Mouse (Mus musculus) megakaryocyte, embryonic 14.5 days (primary cell): ENCODE results near the gene Gm17482.

Source experiments
- FLI1 ChIP-seq: IDR thresholded peaks from 2 replicates; pipeline ENCODE4 v1.6.1; 2012; ENCODE audit warnings: low read length, inconsistent platforms, mixed read lengths
- GATA1 ChIP-seq: IDR thresholded peaks from 3 replicates; pipeline ENCODE4 v1.6.1; 2012; ENCODE audit warnings: mixed read lengths, low read length, inconsistent platforms, borderline replicate concordance

DNA sequence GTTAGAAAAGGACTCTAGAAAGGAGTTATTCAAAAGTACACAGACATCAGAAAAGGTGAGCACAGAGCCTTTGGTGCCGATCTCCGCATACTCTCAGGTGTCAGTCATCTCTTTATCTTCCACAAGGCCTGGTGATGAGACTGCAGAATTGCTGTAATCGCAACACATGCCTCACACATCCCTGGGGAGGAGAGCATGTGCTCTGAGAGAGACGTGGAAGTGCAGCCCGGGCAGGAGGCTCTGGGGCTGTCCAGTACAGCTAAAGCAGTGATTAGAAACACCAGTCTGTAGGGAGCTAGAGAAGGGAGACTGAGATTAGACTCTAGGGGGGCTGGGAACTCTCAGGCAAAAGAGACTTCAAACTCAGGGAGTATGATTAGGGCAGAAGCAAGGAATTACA is 63.4 kb downstream of the Gm17482 start:
- TF ChIP-seq GATA1 (no peak), FLI1 (no peak)
